Mouse (Mus musculus) spleen, adult 2 months (tissue): ENCODE measurements around the gene Olfr374.

ENCODE experiments used
- CTCF ChIP-seq: fragments of 200-500 bp; IDR thresholded peaks from 2 replicates; pipeline ENCODE4 v1.5.1; 2011; ENCODE audit warnings: mild to moderate bottlenecking, inconsistent platforms; ENCODE audit not compliant: insufficient read depth, insufficient read length, insufficient replicate concordance; ENCODE audit errors: extremely low read depth
- POLR2A ChIP-seq: fragments of 200-500 bp; IDR thresholded peaks from 2 replicates; pipeline ENCODE4 v1.6.1; 2011; ENCODE audit warnings: low read depth, low read length, inconsistent platforms

GRCm38 (mm10) chr8:72084744-72085143 lies 22.1 kb upstream of the Olfr374 start:
- TF ChIP-seq POLR2A (no peak), CTCF (no peak)
